Mouse (Mus musculus) midbrain, embryonic 10.5 days (tissue): ENCODE data around the gene Sypl2. TPM values are rescaled to one million over a fixed set of nuclear protein-coding genes. Genes with fewer than 3 reads are reported as not detected.
"Not testable (repeated sequence)": the region's sequence is repeated elsewhere in the genome, so short reads cannot be mapped to it uniquely, and the experiment has no call there.

Experiments
- DNase-seq: peaks from one replicate; pipeline ENCODE4 v3.0.0-alpha.2; 2017; ENCODE audit warnings: low spot score
- H3K27ac ChIP-seq: fragments of 300-500 bp; sonication (generic); replicated peaks from 2 replicates; pipeline ENCODE4 v1.5.1; 2016; ENCODE audit warnings: mild to moderate bottlenecking
- H3K27me3 ChIP-seq: fragments of 300-500 bp; sonication (generic); 2 replicates; pipeline ENCODE4 v1.6.1; 2016; ENCODE audit warnings: low read depth, mild to moderate bottlenecking; ENCODE audit not compliant: poor library complexity, severe bottlenecking
- H3K36me3 ChIP-seq: fragments of 300-500 bp; sonication (generic); 2 replicates; pipeline ENCODE4 v1.6.1; 2016; ENCODE audit warnings: mild to moderate bottlenecking, moderate library complexity
- H3K4me1 ChIP-seq: fragments of 300-500 bp; sonication (generic); 2 replicates; pipeline ENCODE4 v1.6.1; 2016
- H3K4me3 ChIP-seq: fragments of 300-500 bp; sonication (generic); 2 replicates; pipeline ENCODE4 v1.5.1; 2016; ENCODE audit warnings: mild to moderate bottlenecking, moderate library complexity
- H3K9me3 ChIP-seq: fragments of 300-500 bp; sonication (generic); replicated peaks from 2 replicates; pipeline ENCODE4 v1.6.1; 2016; ENCODE audit warnings: mild to moderate bottlenecking
- WGBS: fragments of 180-500 bp; shearing (Covaris S2); methylation state at CpG from one replicate; pipeline ENCODE4 v1.1.7; 2016; 5-methylcytosine and 5-hydroxymethylcytosine counted together
- polyA plus RNA-seq: library from polyadenylated mRNA; unstranded; fragments of >200 nt; fragmentation: Nextera tagmentation; extraction: Ambion mirVana; gene quantifications from 2 replicates; pipeline ENCODE4 v1.2.1, GENCODE M21; 2016

Sypl2 gene
- 0.42 and 0.88 TPM in 2 replicates for polyA plus RNA-seq

DNA sequence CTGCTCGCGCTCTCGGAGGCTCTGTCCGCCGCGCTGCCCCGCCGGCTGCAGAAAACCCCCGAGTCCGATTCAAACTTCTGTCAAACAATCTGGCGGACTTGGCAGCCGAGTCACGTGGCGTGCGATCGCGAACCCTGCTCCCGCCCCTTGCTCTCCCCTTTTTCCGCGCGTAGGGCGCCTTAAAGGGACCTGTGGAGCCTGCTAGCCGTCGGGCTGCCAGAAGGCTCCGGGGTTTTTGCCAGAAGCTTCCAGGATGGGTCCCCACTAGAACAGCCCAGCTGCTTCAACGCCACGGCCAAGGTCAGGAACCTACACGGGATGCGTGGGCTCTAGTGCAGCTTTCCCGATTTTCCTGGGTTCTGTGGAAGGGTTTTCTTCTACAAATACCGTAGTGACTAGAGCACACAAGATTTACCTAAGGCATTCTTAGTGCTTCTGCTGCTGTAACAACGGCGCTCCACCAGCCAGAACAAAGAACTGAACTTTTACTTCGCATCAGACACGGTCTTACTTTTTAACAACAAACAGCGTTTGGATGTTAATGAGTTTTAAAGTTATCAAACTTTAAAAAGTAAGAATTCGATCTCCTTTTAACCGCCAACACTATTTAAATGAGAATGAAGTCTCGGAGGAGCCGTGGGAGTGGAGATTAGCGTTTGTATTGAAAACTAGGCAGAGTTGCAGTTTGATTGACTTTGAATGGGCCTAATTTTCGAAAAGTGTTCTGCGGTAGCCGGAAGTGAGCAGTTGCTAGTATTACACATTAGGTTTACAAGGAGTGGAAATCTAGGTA lies at the start of gene Sypl2:
TSS of gene Sypl2 (minus strand) at position 91 of the 793 bp plus-strand sequence.
- no peaks in the 10 kb centered on the region for H3K36me3 ChIP-seq
- H3K4me1 ChIP-seq, result peaks cover 19% of the 10 kb centered on the region
- no peaks in the 10 kb centered on the region for H3K9me3 ChIP-seq
- WGBS, result 3% methylated on average over 44 of the region's 44 CpGs
- DNase-seq, result peak; percentile 70
- peaks cover 65% of the 10 kb centered on the region for H3K27me3 ChIP-seq
- H3K27ac ChIP-seq, result peak within 1 kb of the TSS; percentile 65
- peak within 1 kb of the TSS; percentile 60 for H3K4me3 ChIP-seq

GRCm38 (mm10) chr3:108259319-108259718 lies 32.9 kb upstream of the Sypl2 start:
- no peaks in the 10 kb centered on the region for H3K9me3 ChIP-seq
- WGBS, result 80% methylated on average over 3 of the region's 3 CpGs
- H3K27me3 ChIP-seq, result no peaks in the 10 kb centered on the region
- H3K4me3 ChIP-seq, result no peak overlapping the region
- peaks cover 30% of the 10 kb centered on the region for H3K4me1 ChIP-seq
- no peak overlapping the region for H3K27ac ChIP-seq
- peaks cover 27% of the 10 kb centered on the region for H3K36me3 ChIP-seq
- no peak for DNase-seq

DNA sequence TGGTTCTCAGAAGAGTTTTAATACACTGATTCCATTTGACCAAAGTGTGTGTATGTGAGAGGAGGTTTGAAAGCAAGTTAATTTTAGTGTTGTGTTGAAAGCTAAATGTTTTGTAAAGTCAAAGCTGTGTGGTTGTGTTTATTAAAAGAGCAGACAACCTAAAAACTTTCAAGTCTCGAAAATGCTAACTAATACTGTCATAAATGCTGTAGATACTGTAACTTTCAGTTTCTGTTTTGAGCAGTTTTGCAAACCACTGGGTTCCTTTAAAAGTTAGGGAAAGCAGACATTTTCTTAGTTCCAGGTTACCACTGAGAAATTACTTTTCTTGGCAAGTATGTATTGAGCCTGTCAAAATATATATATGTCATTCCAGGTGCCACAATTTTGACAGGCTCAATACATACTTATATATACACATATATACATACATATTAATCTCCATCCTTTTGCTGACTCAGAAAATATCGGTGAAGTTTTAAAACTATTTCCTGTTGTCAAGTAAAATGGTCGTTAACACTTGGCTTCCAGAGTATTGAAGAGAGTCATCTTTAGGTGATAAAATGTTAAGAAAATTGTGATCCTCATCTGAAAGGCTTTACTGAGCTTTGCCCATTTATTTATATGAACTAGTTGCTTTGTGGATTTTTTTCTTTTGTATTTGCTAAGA lies 31.5 kb upstream of the Sypl2 start:
- peaks cover 14% of the 10 kb centered on the region for H3K36me3 ChIP-seq
- peak overlapping the region; percentile 81; the same call in 1 of the 2 replicates for H3K27ac ChIP-seq
- H3K27me3 ChIP-seq, result no peaks in the 10 kb centered on the region
- no peak for DNase-seq
- H3K4me3 ChIP-seq, result peak overlapping the region; percentile 99
- H3K4me1 ChIP-seq, result peaks cover 30% of the 10 kb centered on the region
- 79% methylated on average over 3 of the region's 3 CpGs for WGBS
- H3K9me3 ChIP-seq, result no peaks in the 10 kb centered on the region

- peaks cover 6% of the 10 kb centered on the region for H3K36me3 ChIP-seq
- H3K27me3 ChIP-seq, result no peaks in the 10 kb centered on the region
- H3K9me3 ChIP-seq, result no peaks in the 10 kb centered on the region
- H3K27ac ChIP-seq, result peak within 1 kb of the TSS; percentile 81
- peaks cover 30% of the 10 kb centered on the region for H3K4me1 ChIP-seq
- under 1% methylated on average over 79 of the region's 79 CpGs for WGBS
- peak; percentile 97 for DNase-seq
- H3K4me3 ChIP-seq, result peak within 1 kb of the TSS; percentile 99
Observed at GRCm38 (mm10) chr3:108256719-108257637, 30.5 kb upstream of the Sypl2 start, which contains the start of gene Psma5. TSS of gene Psma5 (plus strand) at chr3:108256926.

GRCm38 (mm10) chr3:108246857-108247256 lies 20.4 kb upstream of the Sypl2 start:
- Histone ChIP-seq H3K4me1 (no peaks in the 10 kb centered on the region), H3K4me3 (no peak overlapping the region), H3K36me3 (no peaks in the 10 kb centered on the region), H3K27me3 (no peaks in the 10 kb centered on the region), H3K9me3 (no peaks in the 10 kb centered on the region), H3K27ac (no peak overlapping the region)
- WGBS, result 81% methylated on average over 2 of the region's 2 CpGs
- no peak for DNase-seq

- Histone ChIP-seq H3K4me1 (no peaks in the 10 kb centered on the region), H3K27me3 (no peaks in the 10 kb centered on the region), H3K9me3 (no peaks in the 10 kb centered on the region), H3K27ac (no peak overlapping the region), H3K4me3 (no peak overlapping the region), H3K36me3 (no peaks in the 10 kb centered on the region)
- 93% methylated on average over 3 of the region's 3 CpGs for whole genome bisulfite sequencing
- no peak for DNase-seq
Observed at GRCm38 (mm10) chr3:108241243-108241839, 14.9 kb upstream of the Sypl2 start.

DNA sequence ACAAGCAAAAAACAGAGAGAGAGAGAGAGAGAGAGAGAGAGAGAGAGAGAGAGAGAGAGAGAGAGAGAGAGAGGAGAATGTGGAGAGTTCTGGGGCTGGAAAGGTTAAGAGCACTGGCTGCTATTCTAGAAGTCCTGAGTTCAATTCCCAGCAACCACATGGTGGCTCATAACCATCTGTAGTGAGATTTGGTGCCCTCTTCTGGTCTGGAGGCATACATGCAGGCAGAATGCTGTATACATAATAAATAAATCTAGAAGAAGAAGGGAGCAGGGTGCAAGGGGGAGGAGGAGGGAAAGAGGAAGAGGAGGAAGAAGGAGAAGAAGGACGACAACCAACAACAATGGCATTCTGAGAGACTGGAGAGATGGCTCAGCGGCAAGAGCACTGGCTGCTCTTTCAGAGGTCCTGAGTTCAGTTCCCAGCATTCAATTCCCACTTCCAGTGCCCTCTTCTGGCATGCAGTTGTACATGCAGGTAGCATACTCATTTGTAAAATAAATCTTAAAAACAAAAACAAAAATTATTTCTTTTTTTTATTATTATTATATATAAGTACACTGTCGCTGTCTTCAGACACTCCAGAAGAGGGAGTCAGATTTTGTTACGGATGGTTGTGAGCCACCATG lies 11.1 kb upstream of the Sypl2 start:
- WGBS, result 85% methylated on average over 4 of the region's 4 CpGs
- not testable (repeated sequence) for H3K36me3 ChIP-seq, H3K4me3 ChIP-seq, H3K9me3 ChIP-seq, H3K27me3 ChIP-seq, H3K27ac ChIP-seq, H3K4me1 ChIP-seq, DNase-seq

DNA sequence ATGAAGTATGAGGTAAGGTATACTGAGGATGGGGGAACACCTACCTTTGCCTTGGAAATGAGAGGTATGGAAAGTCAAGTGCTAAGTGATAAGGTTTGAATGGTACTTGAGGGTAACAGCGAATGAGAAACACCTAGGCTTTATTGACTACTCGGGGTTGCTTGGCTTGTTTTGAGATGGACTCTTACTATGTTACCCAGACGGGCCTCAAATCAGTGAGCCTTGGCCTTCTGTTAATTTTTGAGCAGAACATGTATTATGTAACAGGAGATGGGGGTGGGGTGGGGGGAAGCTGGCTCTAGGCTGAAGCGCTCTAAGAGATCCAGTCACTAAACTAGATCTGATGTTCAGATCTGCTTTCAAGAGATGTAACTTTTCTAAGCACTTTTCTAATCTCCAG lies 5.2 kb upstream of the Sypl2 start:
- H3K27me3 ChIP-seq, result peaks cover 24% of the 10 kb centered on the region
- no peaks in the 10 kb centered on the region for H3K36me3 ChIP-seq
- no peaks in the 10 kb centered on the region for H3K9me3 ChIP-seq
- H3K27ac ChIP-seq, result no peak overlapping the region
- 83% methylated on average over 4 of the region's 4 CpGs for WGBS
- no peak for DNase-seq
- peaks cover 8% of the 10 kb centered on the region for H3K4me1 ChIP-seq
- no peak overlapping the region for H3K4me3 ChIP-seq

- no peaks in the 10 kb centered on the region for H3K9me3 ChIP-seq
- no peaks in the 10 kb centered on the region for H3K36me3 ChIP-seq
- WGBS, result 83% methylated on average over 2 of the region's 2 CpGs
- no peak for DNase-seq
- H3K4me3 ChIP-seq, result peak overlapping the region; percentile 60; the same call in 1 of the 2 replicates
- H3K27ac ChIP-seq, result no peak overlapping the region
- peaks cover 61% of the 10 kb centered on the region for H3K27me3 ChIP-seq
- H3K4me1 ChIP-seq, result peaks cover 19% of the 10 kb centered on the region
Observed at GRCm38 (mm10) chr3:108227521-108227920, 1.1 kb upstream of the Sypl2 start.

GRCm38 (mm10) chr3:108225711-108226557 lies 514 bp downstream of the Sypl2 start:
- H3K9me3 ChIP-seq, result no peaks in the 10 kb centered on the region
- H3K4me1 ChIP-seq, result peaks cover 19% of the 10 kb centered on the region
- H3K27me3 ChIP-seq, result peaks cover 72% of the 10 kb centered on the region
- H3K4me3 ChIP-seq, result peak overlapping the region; percentile 60
- 3% methylated on average over 66 of the region's 67 CpGs for WGBS
- DNase-seq, result peak; percentile 51
- no peaks in the 10 kb centered on the region for H3K36me3 ChIP-seq
- H3K27ac ChIP-seq, result peak overlapping the region; percentile 65

DNA sequence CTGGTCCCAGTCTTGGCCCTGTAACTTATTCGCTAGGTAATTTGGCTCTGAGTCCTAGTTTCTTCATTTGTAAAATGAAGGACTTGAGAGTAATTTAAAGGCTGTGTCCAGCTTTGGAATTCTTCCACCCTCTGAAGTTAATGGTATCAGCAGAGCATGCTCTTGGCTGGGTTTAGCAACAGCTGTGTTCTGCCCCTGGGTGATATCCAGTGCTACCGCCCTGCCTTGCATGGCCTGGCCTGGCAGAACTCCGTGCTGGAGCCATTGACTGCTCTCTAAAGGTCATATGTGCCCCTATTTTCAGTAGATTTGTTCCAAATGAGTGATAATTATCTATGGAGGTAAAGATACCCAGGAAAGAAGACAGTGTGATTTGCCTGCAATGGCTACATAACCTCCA lies 5.8 kb downstream of the Sypl2 start:
- Histone ChIP-seq H3K4me3 (no peak overlapping the region), H3K4me1 (peaks cover 2% of the 10 kb centered on the region), H3K36me3 (no peaks in the 10 kb centered on the region), H3K27me3 (peaks cover 46% of the 10 kb centered on the region), H3K27ac (no peak overlapping the region), H3K9me3 (no peaks in the 10 kb centered on the region)
- 85% methylated on average over 3 of the region's 3 CpGs for WGBS
- DNase-seq, result no peak
